Mouse (Mus musculus) limb, embryonic 14.5 days (tissue): ENCODE results near the gene Cfap65. TPM values are rescaled to one million over a fixed set of nuclear protein-coding genes. Genes with fewer than 3 reads are reported as not detected.

Experiments
- ATAC-seq: fragments of 200-750 bp; cut with Nextera tagmentation; 2 replicates; pipeline ENCODE4 v1.8.0; 2017; ENCODE audit warnings: low read depth, moderate number of reproducible peaks, moderate TSS enrichment; ENCODE audit not compliant: low FRiP score
- DNase-seq: peaks from one replicate; pipeline ENCODE4 v3.0.0-alpha.2; 2015; ENCODE audit warnings: low spot score
- H3K27ac ChIP-seq: fragments of 300-500 bp; sonication (generic); replicated peaks from 2 replicates; pipeline ENCODE4 v1.5.1; 2014; ENCODE audit warnings: low read depth, mild to moderate bottlenecking, low read length, moderate library complexity, mixed read lengths
- H3K27me3 ChIP-seq: fragments of 300-500 bp; sonication (generic); 2 replicates; pipeline ENCODE4 v1.6.1; 2014; ENCODE audit warnings: low read length, mixed read lengths; ENCODE audit not compliant: control insufficient read depth, insufficient read depth
- H3K36me3 ChIP-seq: fragments of 300-500 bp; sonication (generic); 2 replicates; pipeline ENCODE4 v1.6.1; 2014; ENCODE audit warnings: mild to moderate bottlenecking, low read length, moderate library complexity, mixed read lengths; ENCODE audit not compliant: control insufficient read depth, insufficient read depth
- H3K4me1 ChIP-seq: fragments of 300-500 bp; sonication (generic); 2 replicates; pipeline ENCODE4 v1.6.1; 2014; ENCODE audit warnings: antibody characterized with exemption, low read length, mixed read lengths; ENCODE audit not compliant: control insufficient read depth, insufficient read depth
- H3K4me2 ChIP-seq: fragments of 300-500 bp; sonication (generic); replicated peaks from 2 replicates; pipeline ENCODE4 v1.6.1; 2014; ENCODE audit warnings: low read depth, mild to moderate bottlenecking, low read length, moderate library complexity; ENCODE audit not compliant: severe bottlenecking
- H3K4me3 ChIP-seq: fragments of 300-500 bp; sonication (generic); replicated peaks from 2 replicates; pipeline ENCODE4 v1.5.1; 2014; ENCODE audit warnings: low read length
- H3K9ac ChIP-seq: fragments of 300-500 bp; sonication (generic); 2 replicates; pipeline ENCODE4 v1.6.1; 2014; ENCODE audit warnings: mild to moderate bottlenecking, low read depth, low read length, moderate library complexity; ENCODE audit not compliant: severe bottlenecking
- H3K9me3 ChIP-seq: fragments of 300-500 bp; sonication (generic); 2 replicates; pipeline ENCODE4 v1.6.1; 2016; ENCODE audit warnings: low read length; ENCODE audit not compliant: control insufficient read depth
- POLR2A ChIP-seq: fragments of 200-500 bp; IDR thresholded peaks from 2 replicates; pipeline ENCODE4 v1.8.0; 2012; ENCODE audit warnings: inconsistent platforms, mild to moderate bottlenecking, moderate library complexity, borderline replicate concordance; ENCODE audit not compliant: insufficient read depth, insufficient read length; ENCODE audit errors: extremely low read depth
- WGBS: fragments of 180-500 bp; shearing (Covaris S2); extraction: QIAGEN DNeasy Blood & Tissue Kit; methylation state at CpG from one replicate; pipeline ENCODE4 v1.1.7; 2014; 5-methylcytosine and 5-hydroxymethylcytosine counted together
- polyA plus RNA-seq, 2 experiments: library from polyadenylated mRNA; depleted of rRNA in 1 of 2; stranded (reverse) in 1 of 2; unstranded in 1 of 2; fragments of >200 nt; fragmentation: Nextera tagmentation in 1 of 2; extraction: Ambion mirVana in 1 of 2; gene quantifications; 2 replicates each; pipeline versions ENCODE4 v1.2.1 to v1.2.3; 2012 to 2014

Gene Cfap65
- polyA plus RNA-seq, 2 experiments: not detected

DNA sequence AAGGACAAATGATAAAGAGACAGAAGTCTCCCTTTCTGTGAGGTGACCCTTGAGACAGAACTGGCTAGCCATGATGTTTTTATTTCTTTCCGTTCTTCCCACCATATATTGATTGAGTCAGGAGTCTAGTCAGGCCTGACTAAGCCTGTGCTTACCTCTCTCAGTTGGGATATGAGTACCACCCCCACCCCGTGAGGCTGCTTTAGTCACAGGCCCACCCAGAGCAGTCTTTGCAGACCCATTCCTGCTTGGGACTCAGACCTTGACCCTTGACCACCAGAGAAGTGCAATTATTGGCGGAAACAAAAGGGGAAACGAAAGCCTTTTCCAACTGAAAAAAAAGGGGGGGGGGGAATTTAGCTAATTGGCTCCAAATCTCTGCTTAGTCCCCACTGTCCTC lies 77.7 kb downstream of the Cfap65 start:
- peaks cover 15% of the 10 kb centered on the region for H3K4me1 ChIP-seq
- H3K36me3 ChIP-seq: no peaks in the 10 kb centered on the region
- H3K4me2 ChIP-seq: peak overlapping the region; percentile 37
- no peak for DNase-seq
- peak overlapping the region; percentile 20; the same call in 1 of the 2 replicates for H3K4me3 ChIP-seq
- WGBS: 9% methylated on average over 4 of the region's 4 CpGs
- H3K27me3 ChIP-seq: peaks cover 67% of the 10 kb centered on the region
- no peak overlapping the region for H3K27ac ChIP-seq
- no peak for ATAC-seq
- TF ChIP-seq POLR2A: no peak
- H3K9me3 ChIP-seq: no peaks in the 10 kb centered on the region
- H3K9ac ChIP-seq: no peak overlapping the region

DNA sequence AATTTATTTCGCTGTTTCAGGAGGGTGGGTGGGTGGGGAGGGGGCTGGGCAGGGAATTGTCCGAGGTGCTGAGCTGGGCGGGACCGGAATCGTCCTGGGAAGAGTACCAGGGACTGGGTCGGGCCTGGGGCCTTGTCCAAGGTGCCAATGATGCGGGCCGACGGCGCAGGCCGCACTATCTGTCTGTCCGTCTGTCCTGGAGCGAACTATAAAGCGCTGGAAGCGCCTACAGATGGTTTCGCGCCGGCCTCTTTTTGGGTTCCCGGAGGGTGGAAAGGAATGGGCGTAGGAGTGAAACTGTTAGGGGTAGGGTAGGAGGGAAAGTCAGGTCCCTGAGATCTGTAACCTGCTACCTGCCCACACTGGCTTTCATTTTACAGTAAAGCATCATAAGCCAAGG lies 78.2 kb downstream of the Cfap65 start:
- Histone ChIP-seq H3K9ac (no peak overlapping the region), H3K4me1 (peaks cover 15% of the 10 kb centered on the region), H3K4me3 (no peak overlapping the region), H3K36me3 (no peaks in the 10 kb centered on the region), H3K27ac (no peak overlapping the region), H3K4me2 (no peak overlapping the region), H3K9me3 (no peaks in the 10 kb centered on the region), H3K27me3 (peaks cover 70% of the 10 kb centered on the region)
- ATAC-seq: no peak
- no peak for TF ChIP-seq POLR2A
- WGBS: 2% methylated on average over 20 of the region's 20 CpGs
- no peak for DNase-seq

GRCm38 (mm10) chr1:74856791-74857190 lies 78.6 kb downstream of the Cfap65 start:
- ATAC-seq: no peak
- Histone ChIP-seq H3K27ac (no peak overlapping the region), H3K36me3 (no peaks in the 10 kb centered on the region), H3K4me1 (peaks cover 15% of the 10 kb centered on the region), H3K9ac (no peak overlapping the region), H3K4me2 (no peak overlapping the region; the same call in 1 of the 2 replicates), H3K4me3 (no peak overlapping the region), H3K27me3 (peaks cover 70% of the 10 kb centered on the region), H3K9me3 (no peaks in the 10 kb centered on the region)
- whole genome bisulfite sequencing: 2% methylated on average over 7 of the region's 7 CpGs
- TF ChIP-seq POLR2A: no peak
- DNase-seq: no peak

- ATAC-seq (no peak), DNase-seq (no peak)
- Histone ChIP-seq H3K27me3 (peaks cover 71% of the 10 kb centered on the region), H3K4me2 (0 out of 2 replicates have a peak overlapping the region, but pooled peaks have one; percentile 98), H3K9me3 (no peaks in the 10 kb centered on the region), H3K9ac (no peak overlapping the region), H3K27ac (no peak overlapping the region), H3K4me1 (peaks cover 15% of the 10 kb centered on the region), H3K36me3 (no peaks in the 10 kb centered on the region), H3K4me3 (peak overlapping the region; percentile 59)
- TF ChIP-seq POLR2A: no peak
- under 1% methylated on average over 10 of the region's 11 CpGs for WGBS
Measured at GRCm38 (mm10) chr1:74856439-74856720, 79.0 kb downstream of the Cfap65 start.

- DNase-seq: no peak
- H3K27ac ChIP-seq: no peak overlapping the region
- no peaks in the 10 kb centered on the region for H3K9me3 ChIP-seq
- no peaks in the 10 kb centered on the region for H3K36me3 ChIP-seq
- H3K4me2 ChIP-seq: peak overlapping the region; percentile 98
- TF ChIP-seq POLR2A: no peak
- under 1% methylated on average over 60 of the region's 74 CpGs for WGBS
- ATAC-seq: no peak
- H3K27me3 ChIP-seq: peaks cover 75% of the 10 kb centered on the region
- peak overlapping the region; percentile 59 for H3K4me3 ChIP-seq
- H3K9ac ChIP-seq: no peak overlapping the region
- H3K4me1 ChIP-seq: peaks cover 15% of the 10 kb centered on the region
Measured at GRCm38 (mm10) chr1:74855651-74856438, 79.6 kb downstream of the Cfap65 start.
